Mouse (Mus musculus): ENCODE results near the gene 2210016F16Rik. TPM values are rescaled to one million over a fixed set of nuclear protein-coding genes. Genes with fewer than 3 reads are reported as not detected.
"Not testable (repeated sequence)": the region's sequence is repeated elsewhere in the genome, so short reads cannot be mapped to it uniquely, and the experiment has no call there.

Gene 2210016F16Rik
- polyA plus RNA-seq, 1 experiment from 2014 or later, result 34.7 TPM

DNA sequence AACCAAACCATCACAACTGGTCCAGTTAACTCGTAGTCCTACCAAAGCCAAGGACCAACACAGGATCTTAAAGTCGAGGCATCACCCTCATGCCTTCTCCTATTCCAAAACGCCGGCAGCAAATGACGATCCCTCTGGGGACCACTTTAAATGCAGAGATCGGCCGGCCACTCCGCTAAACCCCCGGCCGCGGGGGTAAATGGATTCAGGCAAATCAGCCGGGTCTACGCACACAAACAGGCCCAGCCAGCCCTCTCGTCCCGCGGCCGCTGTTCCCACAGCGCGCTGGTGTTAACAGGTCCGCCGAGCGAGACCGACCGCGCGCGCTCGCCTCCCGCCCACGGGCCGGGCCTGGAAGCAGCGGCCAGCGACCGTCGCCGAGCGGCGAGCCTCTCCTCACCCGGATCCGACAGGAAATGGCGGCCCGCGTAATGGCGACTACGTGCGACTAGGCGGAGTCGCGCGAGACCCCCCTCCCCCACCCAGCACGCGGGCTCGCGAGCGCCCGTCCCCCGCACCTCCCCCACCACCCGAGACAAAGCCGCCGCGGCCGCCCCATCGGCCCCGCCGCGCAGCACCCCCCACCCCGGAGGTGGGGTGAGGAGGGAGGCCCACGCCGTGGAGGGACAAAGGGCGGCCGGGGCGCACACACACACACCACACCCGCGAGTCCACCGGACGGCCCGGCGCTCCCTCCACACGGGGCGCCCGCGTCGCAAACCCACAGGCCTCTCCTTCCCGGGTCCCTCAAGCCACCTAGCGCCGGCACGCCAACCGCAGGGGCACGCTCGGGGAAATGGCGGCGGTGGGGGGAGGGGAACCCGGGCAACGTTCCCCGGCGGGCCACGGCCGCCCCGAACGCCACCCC lies 16.3 kb upstream of the 2210016F16Rik start:
- H3K36me3 ChIP-seq, result peaks cover 32% of the 10 kb centered on the region
- H3K9me3 ChIP-seq, result no peaks in the 10 kb centered on the region
- peak overlapping the region; percentile 92 for H3K4me3 ChIP-seq
- peak; percentile 89 for DNase-seq (ENCODE audit: low spot score)
- peak overlapping the region; percentile 100 for H3K27ac ChIP-seq
- H3K4me1 ChIP-seq, result no peaks in the 10 kb centered on the region
- no peaks in the 10 kb centered on the region for H3K27me3 ChIP-seq (ENCODE audit: insufficient read depth, poor library complexity, severe bottlenecking)
- under 1% methylated on average over 82 of the region's 100 CpGs for WGBS

DNA sequence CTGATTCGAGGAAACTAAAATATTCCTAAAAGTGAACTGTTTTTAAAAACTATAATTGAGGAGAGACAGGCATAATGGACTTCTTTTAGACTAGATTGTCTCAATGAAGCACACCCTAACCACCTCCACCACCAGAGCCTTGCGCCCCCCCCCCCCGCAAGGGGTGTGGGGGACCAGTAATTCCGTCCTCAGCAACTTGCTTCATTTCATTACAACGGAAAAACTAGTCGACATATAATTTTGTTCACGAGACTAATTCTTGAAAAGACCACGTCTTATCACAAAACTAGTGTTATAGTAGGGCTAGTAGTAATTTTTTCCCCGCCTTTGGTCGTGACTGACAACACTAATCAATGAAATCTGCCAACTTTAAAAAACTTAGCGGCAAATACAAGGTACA lies 15.6 kb upstream of the 2210016F16Rik start:
- no peaks in the 10 kb centered on the region for H3K9me3 ChIP-seq
- H3K36me3 ChIP-seq, result peaks cover 40% of the 10 kb centered on the region
- peak overlapping the region; percentile 92 for H3K4me3 ChIP-seq
- 1% methylated on average over 11 of the region's 11 CpGs for WGBS
- no peaks in the 10 kb centered on the region for H3K27me3 ChIP-seq (ENCODE audit: insufficient read depth, poor library complexity, severe bottlenecking)
- H3K27ac ChIP-seq, result peak overlapping the region; percentile 100
- H3K4me1 ChIP-seq, result no peaks in the 10 kb centered on the region
- DNase-seq (ENCODE audit: low spot score), result no peak

DNA sequence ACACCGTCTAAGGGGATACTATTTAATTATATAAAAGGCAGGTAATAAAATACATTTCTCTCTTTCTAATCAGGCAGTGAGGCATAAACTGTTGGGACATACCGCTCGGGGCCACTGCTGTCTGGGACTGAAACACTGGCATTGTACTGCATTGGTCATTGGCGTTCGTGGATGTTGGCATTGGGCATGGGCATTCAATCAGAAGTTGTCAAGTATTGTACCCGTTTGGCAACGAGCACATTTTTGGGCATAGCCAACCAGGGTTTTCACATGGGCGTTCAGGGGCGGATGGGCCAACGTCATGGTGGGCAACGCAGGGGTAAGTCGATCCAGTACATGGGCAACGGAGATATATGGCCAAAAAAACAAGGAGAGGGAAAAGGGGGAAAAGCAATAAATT lies 12.6 kb upstream of the 2210016F16Rik start:
- Histone ChIP-seq H3K9me3 (no peaks in the 10 kb centered on the region), H3K27ac (no peak overlapping the region), H3K4me1 (no peaks in the 10 kb centered on the region), H3K27me3 (ENCODE audit: insufficient read depth, poor library complexity, severe bottlenecking) (no peaks in the 10 kb centered on the region), H3K36me3 (peaks cover 69% of the 10 kb centered on the region), H3K4me3 (no peak overlapping the region)
- no peak for DNase-seq (ENCODE audit: low spot score)
- 93% methylated on average over 13 of the region's 13 CpGs for WGBS

DNA sequence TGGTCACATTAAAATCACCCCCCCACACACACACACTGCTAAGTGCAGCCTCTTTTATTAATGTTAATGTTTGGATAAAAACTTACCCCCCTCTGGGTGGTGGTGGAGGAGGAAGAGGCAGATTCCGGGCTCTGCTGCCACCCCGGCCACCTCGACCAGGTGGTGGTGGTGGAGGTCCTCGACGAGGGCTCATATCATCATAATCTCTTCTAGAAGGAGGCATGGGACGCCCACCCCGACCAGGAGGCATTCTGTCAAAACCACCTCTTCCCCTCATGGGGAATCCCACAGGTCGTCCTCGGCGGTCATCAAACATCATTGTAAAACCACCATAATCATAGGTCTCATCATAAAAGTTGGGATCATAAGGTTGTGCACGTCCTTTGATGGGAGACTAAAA lies 9.4 kb upstream of the 2210016F16Rik start:
- H3K4me1 ChIP-seq; H3K4me3 ChIP-seq; H3K9me3 ChIP-seq; H3K27me3 ChIP-seq (ENCODE audit: insufficient read depth, poor library complexity, severe bottlenecking); DNase-seq (ENCODE audit: low spot score); H3K27ac ChIP-seq: not testable (repeated sequence)
- H3K36me3 ChIP-seq, result peaks cover 93% of the 10 kb centered on the region
- 89% methylated on average over 11 of the region's 11 CpGs for WGBS

DNA sequence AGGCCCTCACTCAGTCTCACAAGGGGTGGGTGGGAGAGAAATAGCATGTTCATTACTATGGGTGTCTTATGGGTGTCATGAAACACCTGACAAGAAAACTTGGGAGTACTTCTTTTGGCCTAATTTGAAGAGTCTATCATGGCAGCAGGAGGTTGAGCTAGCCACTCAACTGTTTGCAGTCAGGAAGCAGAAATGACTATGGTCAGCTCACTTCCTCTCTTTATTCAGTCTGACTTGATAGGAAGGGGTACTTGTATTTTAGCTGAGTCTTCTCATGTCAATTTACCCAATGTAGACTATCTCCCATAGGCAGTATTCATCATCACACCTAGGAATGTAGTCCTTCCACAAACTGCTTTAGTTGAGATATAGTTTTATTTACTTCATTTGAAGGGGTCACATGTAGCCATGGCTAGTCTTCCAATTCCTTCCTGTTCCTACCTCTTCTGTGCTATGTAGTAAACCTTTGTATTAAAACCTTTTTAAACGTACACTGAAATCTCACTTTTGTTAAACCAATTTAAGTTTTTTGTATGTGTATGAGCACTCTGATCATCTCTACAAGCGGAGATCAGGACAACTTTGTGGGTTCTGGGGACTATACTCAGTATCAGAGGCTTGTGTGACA lies 4.4 kb upstream of the 2210016F16Rik start:
- no peaks in the 10 kb centered on the region for H3K9me3 ChIP-seq
- 81% methylated on average over 2 of the region's 2 CpGs for WGBS
- DNase-seq (ENCODE audit: low spot score), result no peak

DNA sequence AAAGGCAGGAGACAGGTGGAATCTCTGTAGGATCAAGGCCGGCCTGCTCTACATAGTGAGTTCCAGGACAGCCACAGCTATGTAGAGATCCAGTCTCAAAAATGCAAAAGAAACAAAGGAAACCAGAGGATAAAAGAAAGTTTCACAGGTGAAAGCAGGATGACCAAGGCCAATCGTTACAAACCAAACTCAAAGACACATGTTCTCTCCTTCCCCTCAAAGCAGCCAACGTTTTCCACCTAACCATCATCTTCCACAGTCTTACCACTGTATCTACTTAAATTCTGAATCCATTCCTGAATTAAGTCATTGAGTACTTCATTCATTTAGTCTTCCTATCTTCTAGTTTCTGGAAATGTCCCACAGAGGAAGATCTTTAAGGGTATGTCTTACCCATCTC lies 3.4 kb upstream of the 2210016F16Rik start:
- DNase-seq (ENCODE audit: low spot score), result no peak
- Histone ChIP-seq H3K4me1 (peaks cover 8% of the 10 kb centered on the region; the same call in 1 of the 2 replicates), H3K27ac (no peak overlapping the region), H3K9me3 (no peaks in the 10 kb centered on the region), H3K27me3 (ENCODE audit: insufficient read depth, poor library complexity, severe bottlenecking) (no peaks in the 10 kb centered on the region), H3K36me3 (peaks cover 33% of the 10 kb centered on the region), H3K4me3 (no peak overlapping the region)
- 42% methylated on average over 3 of the region's 3 CpGs for WGBS

More for the DNA sequence above, 4.4 kb upstream of the 2210016F16Rik start:
- Histone ChIP-seq H3K27me3 (ENCODE audit: insufficient read depth, poor library complexity, severe bottlenecking) (no peaks in the 10 kb centered on the region), H3K36me3 (peaks cover 44% of the 10 kb centered on the region), H3K4me3 (no peak overlapping the region), H3K4me1 (0 out of 2 replicates have a peak, but pooled peaks cover 4% of the 10 kb centered on the region), H3K27ac (no peak overlapping the region)

DNA sequence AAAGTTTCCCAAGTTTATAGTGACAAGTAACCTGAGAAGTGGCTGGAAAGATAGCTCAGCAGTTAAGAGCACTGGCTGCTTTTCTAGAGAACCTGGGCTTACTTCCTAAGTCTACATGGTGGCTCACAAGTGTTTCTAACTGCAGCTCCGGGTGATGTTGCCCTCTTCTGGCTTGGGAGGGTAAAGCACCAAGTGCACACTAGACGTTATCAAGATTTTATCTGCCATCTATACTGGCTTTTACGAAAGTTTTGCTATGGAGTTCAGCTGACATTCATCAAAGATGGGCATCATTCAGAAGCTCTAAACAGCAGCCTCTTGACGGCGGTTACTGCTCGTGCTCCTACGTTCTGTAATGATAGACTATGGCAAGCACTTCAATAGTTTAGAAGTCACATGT lies 2.9 kb upstream of the 2210016F16Rik start:
- Histone ChIP-seq H3K27me3 (ENCODE audit: insufficient read depth, poor library complexity, severe bottlenecking) (no peaks in the 10 kb centered on the region), H3K4me3 (no peak overlapping the region), H3K4me1 (peaks cover 8% of the 10 kb centered on the region; the same call in 1 of the 2 replicates), H3K36me3 (peaks cover 31% of the 10 kb centered on the region), H3K27ac (no peak overlapping the region), H3K9me3 (no peaks in the 10 kb centered on the region)
- 15% methylated on average over 7 of the region's 7 CpGs for WGBS
- peak; percentile 89 for DNase-seq (ENCODE audit: low spot score)

DNA sequence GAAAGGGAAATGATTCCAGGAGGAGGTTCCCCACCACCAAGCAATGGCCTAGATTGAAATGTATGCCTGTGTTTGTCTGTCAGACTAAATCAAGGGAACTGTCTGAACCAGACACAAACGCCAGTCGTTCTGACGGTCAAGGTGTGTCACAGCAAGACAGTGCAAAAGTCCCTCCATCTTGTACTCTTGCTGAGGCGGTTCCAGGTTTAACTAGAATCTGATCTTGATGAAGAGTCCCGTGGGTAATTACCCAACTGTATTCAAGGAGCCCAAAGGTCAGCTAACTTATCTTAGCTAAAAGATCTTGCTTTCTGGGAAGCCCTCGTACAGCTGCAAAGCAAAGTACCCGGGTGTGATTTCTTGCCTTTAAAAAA lies 509 bp upstream of the 2210016F16Rik start:
- Histone ChIP-seq H3K27me3 (ENCODE audit: insufficient read depth, poor library complexity, severe bottlenecking) (no peaks in the 10 kb centered on the region), H3K4me1 (peaks cover 8% of the 10 kb centered on the region; the same call in 1 of the 2 replicates), H3K36me3 (peaks cover 35% of the 10 kb centered on the region), H3K9me3 (peaks cover 5% of the 10 kb centered on the region; the same call in 1 of the 2 replicates), H3K4me3 (peak overlapping the region; percentile 92), H3K27ac (peak overlapping the region; percentile 95)
- WGBS, result 78% methylated on average over 7 of the region's 7 CpGs
- DNase-seq (ENCODE audit: low spot score), result no peak

DNA sequence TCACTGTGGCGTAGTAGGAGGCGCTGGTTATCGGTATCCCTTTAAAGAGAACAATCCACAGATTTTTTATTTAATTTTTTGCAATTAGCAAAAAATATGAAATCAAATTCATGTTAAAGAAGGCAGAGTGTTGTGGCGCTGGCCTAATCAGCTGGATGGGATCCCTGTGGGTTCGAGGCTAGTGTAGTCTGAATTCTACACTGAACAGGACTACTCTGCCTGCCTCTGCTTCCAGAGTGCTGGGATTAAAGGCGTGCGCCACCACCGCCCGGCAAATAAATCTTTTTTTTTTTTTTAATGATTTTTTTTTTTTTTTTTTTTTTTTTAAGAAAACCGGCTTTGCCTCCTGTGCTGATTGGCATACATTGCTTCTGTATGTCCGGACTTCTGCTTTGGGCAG lies 654 bp downstream of the 2210016F16Rik start:
- Histone ChIP-seq H3K9me3 (peaks cover 11% of the 10 kb centered on the region), H3K4me3 (peak overlapping the region; percentile 92), H3K4me1 (peaks cover 8% of the 10 kb centered on the region; the same call in 1 of the 2 replicates), H3K27me3 (ENCODE audit: insufficient read depth, poor library complexity, severe bottlenecking) (no peaks in the 10 kb centered on the region), H3K36me3 (peaks cover 36% of the 10 kb centered on the region), H3K27ac (peak overlapping the region; percentile 95)
- no peak for DNase-seq (ENCODE audit: low spot score)
- WGBS, result 50% methylated on average over 11 of the region's 11 CpGs

DNA sequence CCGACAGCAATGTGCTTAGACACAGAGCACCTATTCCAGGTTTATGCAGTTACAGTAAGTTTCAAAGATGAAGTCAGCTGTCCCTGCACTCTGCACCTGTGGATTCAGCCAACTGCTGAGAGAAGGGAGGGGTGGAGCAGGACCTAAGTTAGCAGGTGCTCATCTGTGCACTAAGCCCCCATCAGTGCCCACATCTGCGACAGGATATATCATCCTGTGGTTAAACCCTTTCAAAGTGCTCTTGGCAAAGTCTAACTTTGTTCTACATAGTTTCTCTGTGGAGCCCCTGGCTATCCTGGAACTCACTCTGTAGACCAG lies 11.9 kb downstream of the 2210016F16Rik start:
- no peak for DNase-seq (ENCODE audit: low spot score)
- Histone ChIP-seq H3K27ac (no peak overlapping the region), H3K27me3 (ENCODE audit: insufficient read depth, poor library complexity, severe bottlenecking) (no peaks in the 10 kb centered on the region), H3K9me3 (no peaks in the 10 kb centered on the region), H3K4me3 (no peak overlapping the region), H3K36me3 (no peaks in the 10 kb centered on the region), H3K4me1 (no peaks in the 10 kb centered on the region)
- 82% methylated on average over 2 of the region's 2 CpGs for WGBS

DNA sequence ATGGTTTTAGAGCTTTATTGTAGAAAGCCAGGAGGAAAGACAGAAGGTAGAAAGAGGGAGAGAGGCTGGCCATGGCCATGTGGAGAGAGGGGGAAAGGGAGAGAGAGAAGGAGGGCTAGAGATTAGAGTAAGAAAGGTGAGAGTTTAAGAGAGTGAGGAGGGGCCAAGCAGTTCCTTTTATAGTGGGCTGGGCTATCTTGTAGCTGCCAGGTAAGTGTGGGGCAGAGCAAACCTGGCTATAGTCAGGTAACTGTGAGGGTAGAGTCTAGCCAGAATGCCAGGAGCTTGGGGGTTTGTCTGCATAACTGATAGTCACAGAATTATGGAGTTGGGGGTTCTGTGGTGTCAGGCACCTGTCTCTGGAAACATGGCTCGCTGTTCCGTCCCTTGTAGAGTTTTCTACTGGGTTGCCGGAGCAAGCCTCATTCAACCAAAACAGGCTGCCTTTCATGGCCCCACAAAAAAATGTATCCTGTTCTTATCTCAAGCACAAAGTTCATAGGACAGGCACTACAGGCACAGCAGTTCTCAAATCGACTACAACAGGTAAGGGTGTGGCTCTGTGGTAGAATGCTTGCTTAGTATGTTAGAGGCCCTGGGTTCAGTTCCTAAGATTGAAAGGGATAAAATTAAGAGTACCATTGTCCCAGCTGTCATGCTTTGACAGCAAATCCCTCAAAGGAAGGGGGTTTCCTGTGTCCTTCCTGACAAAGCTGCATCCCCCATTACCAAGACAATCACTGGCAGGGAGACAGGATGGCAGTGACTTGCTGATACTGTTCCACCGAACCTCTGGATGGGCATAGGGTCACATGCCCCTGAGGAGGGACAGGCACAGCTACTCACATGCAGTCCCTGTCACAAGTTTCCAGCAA lies 12.5 kb downstream of the 2210016F16Rik start:
- no peaks in the 10 kb centered on the region for H3K36me3 ChIP-seq
- no peaks in the 10 kb centered on the region for H3K27me3 ChIP-seq (ENCODE audit: insufficient read depth, poor library complexity, severe bottlenecking)
- no peak overlapping the region for H3K27ac ChIP-seq
- H3K4me3 ChIP-seq, result no peak overlapping the region
- no peak for DNase-seq (ENCODE audit: low spot score)
- no peaks in the 10 kb centered on the region for H3K9me3 ChIP-seq
- 79% methylated on average over 5 of the region's 5 CpGs for WGBS
- H3K4me1 ChIP-seq, result no peaks in the 10 kb centered on the region

DNA sequence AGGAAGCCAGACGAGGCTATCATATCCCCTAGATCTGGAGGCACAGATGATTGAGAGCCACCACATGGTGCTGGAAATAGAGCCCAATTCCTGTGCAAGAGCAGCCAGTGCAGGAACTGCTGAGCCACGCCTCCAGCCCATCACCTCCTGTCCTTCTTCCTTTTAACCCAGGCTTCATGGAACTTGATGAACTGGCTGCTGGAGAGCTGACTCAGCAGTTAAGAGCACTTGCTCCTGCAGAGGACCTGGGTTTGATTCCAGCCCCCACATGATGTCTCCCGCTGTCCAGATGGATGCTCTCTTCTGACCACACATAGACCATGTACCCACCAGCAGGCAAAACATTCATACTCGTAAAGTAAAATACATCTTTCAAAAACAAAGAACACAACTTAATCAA lies 16.2 kb downstream of the 2210016F16Rik start:
- Histone ChIP-seq H3K36me3 (no peaks in the 10 kb centered on the region), H3K4me1 (no peaks in the 10 kb centered on the region), H3K27me3 (ENCODE audit: insufficient read depth, poor library complexity, severe bottlenecking) (no peaks in the 10 kb centered on the region), H3K9me3 (no peaks in the 10 kb centered on the region), H3K27ac (no peak overlapping the region), H3K4me3 (no peak overlapping the region)
- 72% methylated on average over 4 of the region's 4 CpGs for WGBS
- no peak for DNase-seq (ENCODE audit: low spot score)

DNA sequence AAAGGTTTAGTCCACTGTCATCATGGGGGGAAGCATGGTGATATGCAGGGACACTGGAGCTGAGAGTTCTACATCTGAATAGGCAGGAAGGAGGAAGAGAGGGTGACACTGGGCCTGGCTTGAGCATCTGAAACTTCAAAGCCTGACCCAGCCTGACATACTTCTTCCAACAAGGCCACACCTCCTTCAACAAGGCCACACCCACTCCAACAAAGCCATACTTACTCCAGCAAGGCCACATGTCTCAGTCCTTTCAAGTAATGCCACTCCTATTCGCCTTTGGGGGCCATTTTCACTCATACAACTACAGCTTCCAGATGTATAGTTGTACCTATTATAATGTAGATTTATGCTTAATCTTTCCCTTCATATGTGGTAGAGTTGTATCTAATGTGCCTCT lies 17.4 kb downstream of the 2210016F16Rik start:
- no peaks in the 10 kb centered on the region for H3K9me3 ChIP-seq
- H3K4me1 ChIP-seq, result no peaks in the 10 kb centered on the region
- no peak overlapping the region for H3K27ac ChIP-seq
- no peaks in the 10 kb centered on the region for H3K36me3 ChIP-seq
- no peak overlapping the region for H3K4me3 ChIP-seq
- no peaks in the 10 kb centered on the region for H3K27me3 ChIP-seq (ENCODE audit: insufficient read depth, poor library complexity, severe bottlenecking)
- 69% methylated on average over 1 of the region's 1 CpGs for WGBS
- DNase-seq (ENCODE audit: low spot score), result no peak

Measured in heart, embryonic 10.5 days (tissue).